Mouse (Mus musculus) left cerebral cortex, postnatal 10 days (tissue): Measurements from ENCODE around the gene Scrn1. TPM values are rescaled to one million over a fixed set of nuclear protein-coding genes. Genes with fewer than 3 reads are reported as not detected.

ENCODE experiments used
- DNase-seq, 2 experiments: peaks; one replicate each; pipeline ENCODE4 v3.0.0; 2021 to 2022; ENCODE audit warnings: low spot score in 2 of 2, mixed read lengths in 1 of 2; ENCODE audit errors: extremely low spot score in 1 of 2
- intact Hi-C: fragments of 180-260 bp; cut with DNase I; formaldehyde crosslinking; loops from one replicate; pipeline ENCODE4 v1.15.1; 2025
- total RNA-seq, 2 experiments: library from RNA; stranded (reverse); gene quantifications; 2 replicates each; pipeline ENCODE4 v1.2.3; 2021

The Scrn1 gene
- total RNA-seq, 2 experiments from 2014 or later, result 198 to 206 TPM

GRCm38 (mm10) chr6:54542836-54543235, 23.5 kb downstream of the Scrn1 start:
- intact Hi-C loops, result no loop called here
- no peak for DNase-seq

DNA sequence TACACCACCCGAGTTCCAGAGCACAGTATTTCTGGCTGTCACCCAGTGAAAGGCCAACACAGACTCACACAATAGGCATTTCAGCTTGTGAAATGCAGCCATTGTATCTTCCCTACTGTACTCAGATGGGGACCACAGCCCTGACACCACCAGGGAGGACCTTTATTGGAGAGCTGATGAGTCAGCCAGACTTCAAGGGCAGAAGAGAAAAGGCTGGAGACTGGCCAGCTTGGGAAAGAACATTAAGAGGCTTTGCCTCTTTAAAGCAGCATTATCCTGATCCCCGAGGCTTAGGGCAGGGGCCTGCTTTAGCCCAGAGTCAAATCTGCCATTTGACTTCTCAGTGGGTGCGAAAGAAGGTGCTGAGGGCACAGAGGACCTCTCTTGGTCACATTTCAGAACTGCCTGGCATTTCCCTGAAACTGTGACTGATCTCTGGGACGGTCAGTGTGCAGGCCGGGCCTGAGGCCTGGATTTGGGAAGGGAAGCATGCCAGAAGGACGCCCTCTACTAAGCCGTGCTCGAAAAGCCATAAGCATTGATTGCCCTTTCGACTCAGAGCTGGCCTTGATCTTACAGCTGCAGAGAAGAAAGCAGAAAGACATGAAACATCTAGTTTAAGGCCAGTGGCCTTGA, 25.9 kb downstream of the Scrn1 start:
- DNase-seq, result no peak
- intact Hi-C loops, result no loop called here

DNA sequence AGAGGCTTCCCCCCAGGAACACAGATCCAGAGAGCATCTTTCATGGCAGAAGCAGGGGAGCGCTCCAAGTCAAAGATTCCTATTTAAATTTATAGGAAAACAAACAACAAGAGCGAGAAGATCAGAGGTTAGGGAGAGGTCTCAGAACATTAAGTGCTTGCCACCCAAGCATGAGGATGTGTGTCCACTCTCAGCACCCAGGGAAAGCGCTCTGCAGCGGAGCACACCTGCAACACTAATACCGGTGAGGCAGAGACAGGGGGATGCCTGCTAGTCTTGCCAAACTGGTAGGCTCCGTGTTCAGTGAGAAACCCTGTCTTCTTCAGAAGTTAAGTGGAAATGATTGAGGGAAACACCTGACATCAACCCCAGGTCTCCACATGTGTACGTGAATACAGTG, 26.9 kb downstream of the Scrn1 start:
- no peak for DNase-seq
- intact Hi-C loops, result no loop called here

DNA sequence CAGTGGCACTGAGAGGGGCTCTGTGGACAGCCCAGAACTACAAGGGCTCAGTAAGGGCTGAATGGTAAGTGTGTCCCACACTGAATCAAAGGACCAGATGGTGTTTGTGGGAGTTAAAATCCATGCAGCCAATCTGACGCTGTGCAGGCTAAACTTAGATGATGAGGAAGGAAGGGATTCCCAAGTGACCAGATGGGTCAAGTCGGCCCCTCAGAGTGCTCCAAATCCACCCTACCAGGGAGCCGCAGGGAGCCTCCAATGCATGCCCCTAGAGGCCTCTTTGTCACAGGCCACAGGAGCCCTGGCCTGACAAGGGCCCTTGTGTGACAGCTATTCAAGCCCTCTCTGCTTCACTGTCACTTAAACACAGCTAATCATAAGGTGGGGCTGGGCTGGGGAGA, 27.5 kb downstream of the Scrn1 start:
- intact Hi-C loops, result no loop called here

GRCm38 (mm10) chr6:54537053-54537452, 29.2 kb downstream of the Scrn1 start:
- intact Hi-C loops, result no loop called here
- no peak for DNase-seq

More for the DNA sequence above, 27.5 kb downstream of the Scrn1 start:
- DNase-seq, result peak in 1 of 2 experiments; percentile 33

- DNase-seq, result no peak
- intact Hi-C loops, result no loop called here
Observed at GRCm38 (mm10) chr6:54535485-54535884, 30.8 kb downstream of the Scrn1 start.

GRCm38 (mm10) chr6:54531048-54531481, 35.2 kb downstream of the Scrn1 start:
- intact Hi-C loops, result no loop called here
- DNase-seq, result peak; percentile 52 to 63

DNA sequence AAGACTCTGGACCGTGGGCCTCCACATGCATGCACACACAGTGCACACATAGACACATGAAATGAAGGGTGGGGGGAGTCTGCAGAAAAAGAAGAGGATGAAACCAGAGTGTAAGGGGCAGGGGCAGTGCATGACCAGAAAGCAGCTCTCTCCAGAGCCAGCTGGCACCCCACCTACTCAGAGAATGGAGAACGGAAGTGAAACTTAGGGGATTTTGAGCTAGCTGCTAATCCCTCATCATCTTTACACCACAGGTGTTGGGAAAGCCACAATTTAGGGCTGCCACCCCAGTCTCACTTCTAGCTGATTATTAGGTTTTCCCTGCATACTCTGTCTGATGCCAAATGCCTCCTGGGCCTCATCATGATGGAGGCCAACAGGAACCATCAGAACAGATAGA, 36.1 kb downstream of the Scrn1 start:
- intact Hi-C loops, result no loop called here

DNA sequence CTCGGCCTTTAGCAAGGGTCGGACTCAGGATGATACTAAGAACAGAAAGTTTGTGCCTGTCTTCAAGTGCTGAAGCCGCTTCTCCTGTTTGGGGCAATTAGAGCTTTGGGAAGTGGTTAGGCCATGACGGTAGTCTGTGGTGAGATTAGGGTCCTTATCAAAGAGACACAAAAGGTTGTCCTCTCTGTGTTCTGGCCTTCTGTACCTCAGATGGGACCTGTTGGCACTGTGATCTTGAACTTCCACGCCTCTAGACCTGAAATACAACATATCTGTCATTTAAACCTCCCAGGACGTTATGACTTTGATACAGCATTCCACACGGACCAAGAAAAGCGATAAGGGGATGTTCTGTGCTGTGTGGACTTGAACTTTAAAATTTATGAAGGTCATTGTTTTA, 37.6 kb downstream of the Scrn1 start:
- intact Hi-C loops, result no loop called here
- no peak for DNase-seq

More for the DNA sequence above, 36.1 kb downstream of the Scrn1 start:
- DNase-seq, result no peak

DNA sequence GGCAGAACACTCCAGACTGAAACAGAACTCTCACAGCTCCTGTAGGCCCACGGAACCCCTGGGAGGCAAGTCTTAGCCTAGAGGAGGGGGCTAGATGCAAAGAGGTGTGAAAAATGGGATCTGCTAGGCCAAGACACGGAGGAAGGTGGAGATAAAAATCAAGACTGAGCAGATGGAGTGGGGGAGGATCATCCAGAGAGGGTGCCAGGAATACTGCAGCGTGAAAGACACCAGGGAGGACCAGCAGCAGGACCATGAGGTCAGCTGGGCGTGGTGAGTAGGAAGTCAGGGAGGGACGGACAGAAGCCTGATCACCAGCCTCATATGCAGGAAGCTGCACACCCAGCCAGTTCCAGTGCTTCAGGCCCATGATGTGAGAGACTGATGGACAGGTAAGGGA, 47.5 kb downstream of the Scrn1 start:
- intact Hi-C loops, result no loop called here
- peak in 1 of 2 experiments; percentile 25 for DNase-seq

DNA sequence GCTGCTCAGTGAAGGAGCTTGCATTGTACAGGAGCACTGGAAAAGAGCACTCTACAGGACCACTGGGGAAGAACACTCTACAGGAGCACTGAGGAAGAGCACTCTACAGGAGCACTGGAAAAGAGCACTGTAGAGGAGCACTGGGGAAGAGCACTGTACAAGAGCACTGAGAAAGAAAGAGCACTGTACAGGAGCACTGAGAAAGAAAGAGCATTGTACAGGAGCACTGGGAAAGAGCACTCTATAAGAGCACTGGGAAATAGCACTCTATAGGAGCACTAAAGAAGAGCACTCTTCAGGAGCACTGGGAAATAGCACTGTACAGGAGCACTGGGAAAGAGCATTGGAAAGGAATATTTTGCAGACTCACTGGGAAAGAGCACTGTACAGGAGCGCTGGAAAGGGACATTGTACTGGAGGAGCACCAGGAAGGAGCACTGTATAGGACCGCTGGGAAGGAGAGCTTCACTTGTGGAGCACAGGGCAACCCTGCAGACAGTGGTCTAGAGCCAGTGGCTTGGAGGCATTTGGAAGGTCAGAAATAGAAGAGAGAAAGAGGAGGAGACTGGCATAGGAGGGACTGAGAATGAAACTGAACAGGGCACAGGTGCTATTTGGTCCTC, 49.7 kb downstream of the Scrn1 start:
- intact Hi-C loops, result no loop called here
- no peak for DNase-seq

- DNase-seq, result no peak
- intact Hi-C loops, result no loop called here
Observed at GRCm38 (mm10) chr6:54512256-54512655, 54.0 kb downstream of the Scrn1 start.

DNA sequence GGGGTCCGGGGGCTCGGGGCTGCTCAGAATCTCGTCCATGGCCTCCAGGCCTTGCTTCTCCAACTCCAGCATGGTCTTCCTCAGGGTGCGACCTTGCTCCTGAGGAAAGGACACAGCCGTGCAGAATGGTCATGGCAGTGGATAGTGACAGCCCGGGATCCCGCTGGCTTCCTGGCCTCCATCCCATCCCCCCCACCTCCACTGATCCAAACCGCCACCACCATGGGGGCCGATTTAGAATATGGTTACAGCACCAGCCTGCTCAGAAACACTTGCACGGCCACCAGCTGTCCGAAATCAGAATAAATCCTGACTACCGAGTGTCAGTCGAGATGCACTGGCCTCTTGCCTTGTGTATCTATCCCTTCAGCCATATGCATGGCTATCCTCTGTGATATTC, 57.0 kb downstream of the Scrn1 start:
- no peak for DNase-seq
- intact Hi-C loops, result no loop called here

DNA sequence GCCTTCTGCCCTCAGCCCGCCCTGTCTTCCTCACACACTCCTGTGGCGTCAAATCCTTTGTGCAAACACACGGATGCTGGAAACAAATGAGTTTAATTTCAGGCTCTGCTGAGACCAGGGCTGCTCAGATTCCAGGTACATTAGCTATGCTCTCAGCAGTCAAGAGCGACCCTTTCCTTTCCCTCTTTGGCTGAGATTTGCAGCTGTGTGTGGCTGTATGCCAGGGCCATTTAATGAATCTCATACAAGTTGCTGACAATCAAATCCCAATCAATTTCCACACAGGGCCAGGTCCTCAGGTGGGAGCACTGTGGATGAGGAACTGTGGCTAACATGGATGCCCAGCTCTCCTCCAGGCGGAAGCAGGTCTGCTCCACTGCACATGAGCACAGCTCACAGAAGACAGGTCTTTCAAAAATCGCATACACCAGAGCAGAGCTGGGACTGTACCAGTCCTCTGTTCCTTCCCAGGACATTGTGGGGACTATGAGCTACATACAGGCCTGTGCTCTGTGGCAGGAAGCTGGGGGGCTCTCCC, 58.0 kb downstream of the Scrn1 start:
- intact Hi-C loops, result no loop called here

GRCm38 (mm10) chr6:54507808-54508207, 58.5 kb downstream of the Scrn1 start:
- DNase-seq, result no peak
- intact Hi-C loops, result loop anchor here (2.0 kb wide), 1 partner anchor 117 kb away; no protein-coding TSS in a partner anchor

More for the DNA sequence above, 58.0 kb downstream of the Scrn1 start:
- no peak for DNase-seq

- intact Hi-C loops, result loop anchor here (2.0 kb wide), 1 partner anchor 116 kb away; no protein-coding TSS in a partner anchor
- DNase-seq, result peak; percentile 48 to 64
Observed at GRCm38 (mm10) chr6:54507002-54507401, 59.3 kb downstream of the Scrn1 start.

DNA sequence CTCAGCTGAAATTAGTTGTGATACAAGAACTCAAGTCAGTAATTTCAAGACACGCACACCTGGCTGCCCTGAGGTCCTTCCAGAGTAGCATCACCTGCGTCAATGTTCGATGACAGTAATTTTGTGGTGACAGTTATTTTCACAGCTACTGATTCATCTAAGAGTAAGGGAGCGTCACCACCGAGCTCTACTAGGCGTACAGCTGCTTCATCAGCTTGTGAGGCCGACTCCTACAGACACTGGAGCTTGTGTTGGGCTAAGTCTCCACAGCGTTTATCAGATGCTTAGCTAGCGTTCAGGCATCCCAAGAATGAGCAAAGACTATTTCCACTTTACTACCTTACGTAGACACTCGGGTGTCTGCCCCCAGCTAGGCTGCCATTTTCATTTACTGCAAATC, 60.0 kb downstream of the Scrn1 start:
- DNase-seq, result no peak
- intact Hi-C loops, result loop anchor here (2.0 kb wide), 1 partner anchor 116 kb away; no protein-coding TSS in a partner anchor

GRCm38 (mm10) chr6:54502661-54503115, 63.6 kb downstream of the Scrn1 start:
- no peak for DNase-seq
- intact Hi-C loops, result no loop called here

GRCm38 (mm10) chr6:54496214-54496613, 70.1 kb downstream of the Scrn1 start:
- intact Hi-C loops, result no loop called here
- no peak for DNase-seq
